Mouse (Mus musculus): ENCODE data around the gene Gtdc1. TPM values are rescaled to one million over a fixed set of nuclear protein-coding genes. Genes with fewer than 3 reads are reported as not detected.

The Gtdc1 gene
- total and polyA plus RNA-seq, 3 experiments, result 1.0 to 12.5 (median 12.0) TPM

DNA sequence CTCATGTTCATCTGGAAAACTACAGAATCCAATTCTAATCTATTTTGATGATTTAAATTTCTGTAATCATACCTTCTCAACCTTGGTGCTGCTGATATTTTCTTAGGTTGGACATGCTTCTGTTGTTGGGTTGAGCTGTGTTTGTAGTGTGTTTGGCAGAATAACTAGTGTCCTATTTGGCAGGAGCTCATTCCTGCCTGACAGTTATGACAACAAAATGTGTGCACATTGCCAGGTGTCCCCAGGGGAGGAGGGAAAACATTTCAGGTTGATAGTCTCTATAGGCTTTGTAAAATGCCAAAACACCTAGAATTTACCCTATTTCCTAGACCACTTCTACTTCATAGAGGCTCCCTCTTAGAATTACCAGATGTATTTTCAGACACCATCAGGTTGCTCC is 343.4 kb downstream of the Gtdc1 start:
- no peak for DNase-seq

DNA sequence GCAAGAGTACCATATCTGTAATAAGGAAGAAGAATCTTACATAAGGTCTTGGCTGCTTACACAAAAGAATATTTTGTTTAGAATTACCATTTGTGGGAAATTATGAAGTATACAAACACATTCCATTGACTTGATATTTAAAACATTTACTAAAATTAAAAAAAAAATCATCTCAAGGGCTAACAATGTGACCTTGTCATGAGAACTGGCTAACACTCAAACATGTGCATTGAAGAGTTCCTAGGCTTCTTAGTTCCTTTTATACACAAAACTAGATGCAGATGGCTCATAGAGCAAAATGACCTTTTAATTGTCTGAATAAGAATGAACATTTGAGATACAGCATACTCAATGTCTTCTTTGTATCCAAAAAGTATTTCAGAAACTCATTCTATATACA is 344.0 kb downstream of the Gtdc1 start:
- no peak for DNase-seq

DNA sequence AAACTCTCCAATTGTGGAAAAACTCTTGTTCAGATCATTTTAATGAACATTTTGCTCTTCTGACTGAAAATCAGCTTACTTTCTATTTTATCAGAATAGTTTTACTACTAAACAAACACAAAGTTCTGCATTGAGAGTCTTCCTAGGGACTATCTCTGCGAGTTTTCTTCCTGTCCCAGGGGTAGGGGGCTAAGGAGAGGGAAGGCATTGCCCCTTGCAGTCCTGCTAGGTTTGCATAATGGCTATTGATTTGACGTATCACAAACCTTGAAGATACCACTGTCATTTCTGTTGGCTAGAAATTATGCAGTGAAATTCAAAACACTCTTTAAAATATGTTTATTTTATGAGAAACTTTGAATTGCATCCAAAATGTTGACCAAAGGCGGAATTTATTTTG is 355.6 kb downstream of the Gtdc1 start:
- no peak for DNase-seq

DNA sequence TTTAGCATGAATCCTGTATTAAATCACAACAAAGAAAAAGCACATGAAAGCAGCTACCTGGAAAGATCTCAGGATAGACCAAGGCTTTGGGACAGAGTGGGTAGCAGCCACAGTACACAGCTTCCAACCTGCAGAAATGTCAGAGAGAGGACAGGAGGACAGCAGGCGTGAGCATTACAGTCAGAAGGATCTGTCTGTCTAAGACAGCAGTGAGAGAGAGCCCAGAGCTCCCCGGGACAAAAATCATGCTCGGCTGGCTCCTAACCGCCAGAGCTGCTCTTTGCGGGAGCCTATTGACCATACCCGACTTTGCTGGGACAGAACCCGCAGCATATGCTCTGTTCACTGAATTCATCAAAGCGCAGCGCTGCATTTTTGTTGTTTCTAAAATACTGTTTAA is 356.3 kb downstream of the Gtdc1 start:
- no peak for DNase-seq

DNA sequence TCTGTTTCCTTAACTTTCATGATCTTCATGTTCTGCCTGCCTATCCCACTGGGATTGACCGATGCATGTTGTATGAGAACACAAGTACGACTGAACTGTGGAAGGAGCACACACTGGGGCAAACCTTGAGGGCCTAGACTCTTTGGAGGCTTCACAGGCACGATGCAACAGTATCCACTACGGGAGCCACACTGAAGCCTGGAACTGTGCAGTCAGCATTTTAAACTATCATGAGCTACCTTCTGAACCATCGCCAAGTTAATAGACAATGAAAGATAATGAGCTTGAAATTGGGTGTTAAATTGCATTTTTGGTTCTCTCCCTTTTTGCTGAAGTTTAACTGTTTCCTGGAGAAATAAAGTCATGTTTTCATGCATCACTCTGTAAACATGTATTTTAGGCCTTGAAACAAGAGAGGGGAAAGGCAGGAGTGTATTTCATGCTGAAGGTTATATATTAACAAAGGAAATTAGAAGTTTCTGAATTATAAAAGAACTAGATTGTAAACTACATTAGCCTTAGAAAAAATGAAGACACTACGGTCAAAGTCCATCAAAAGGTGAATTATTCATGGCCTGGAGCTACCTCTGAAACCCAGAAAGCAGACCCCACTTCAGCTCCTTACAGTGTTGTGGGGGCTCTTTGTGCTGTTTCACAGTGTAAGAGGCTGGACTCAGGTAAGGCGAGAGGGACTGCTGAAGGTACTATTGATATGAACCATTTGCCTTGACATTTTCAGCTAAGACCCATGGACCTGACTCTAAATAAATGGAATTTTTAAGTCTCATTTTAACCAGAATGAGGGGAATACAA is 358.1 kb downstream of the Gtdc1 start:
- DNase-seq, result no peak

DNA sequence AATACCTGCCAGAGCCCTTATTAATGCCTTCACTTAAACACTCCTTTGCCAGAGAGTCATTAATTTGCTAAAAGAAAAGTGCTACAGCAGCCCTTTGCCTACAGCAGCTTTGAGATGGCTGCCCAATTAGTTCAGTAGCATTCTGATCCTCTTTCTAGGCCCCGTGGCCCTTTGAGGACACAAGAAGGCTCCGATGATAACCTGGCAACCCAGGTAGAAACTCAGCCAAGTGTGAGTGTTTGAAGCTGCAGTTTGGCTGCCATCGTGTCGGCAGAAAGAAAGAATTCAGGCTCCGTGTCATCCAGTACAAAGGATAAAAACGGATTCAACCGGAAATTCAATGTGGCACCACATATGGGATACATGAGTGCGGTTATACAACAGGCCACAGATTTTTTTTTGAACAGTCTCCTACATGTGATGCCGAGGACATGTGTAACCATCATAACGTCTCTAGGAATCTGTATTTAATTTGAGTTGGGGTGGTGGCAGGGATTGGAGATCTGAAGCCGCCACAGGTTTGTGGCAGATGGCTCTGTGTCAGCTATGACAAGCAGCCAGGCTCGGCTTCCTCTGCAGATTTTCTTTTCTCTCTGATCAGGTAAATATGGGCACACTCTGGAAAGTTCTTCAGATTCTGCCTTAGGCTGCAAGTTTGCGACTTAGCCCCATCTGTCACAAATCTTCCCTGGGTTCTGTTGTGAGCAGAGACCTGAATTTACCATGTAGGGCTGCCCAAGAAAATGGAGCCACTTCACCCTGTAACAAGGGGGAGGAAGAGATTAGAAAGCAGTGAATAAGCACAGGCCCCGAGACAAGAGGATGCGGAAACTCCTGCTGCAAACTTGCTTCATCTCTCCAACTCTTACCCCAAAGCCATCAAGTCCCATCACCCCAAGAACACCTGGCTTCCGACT is 362.4 kb downstream of the Gtdc1 start:
- no peak for DNase-seq

DNA sequence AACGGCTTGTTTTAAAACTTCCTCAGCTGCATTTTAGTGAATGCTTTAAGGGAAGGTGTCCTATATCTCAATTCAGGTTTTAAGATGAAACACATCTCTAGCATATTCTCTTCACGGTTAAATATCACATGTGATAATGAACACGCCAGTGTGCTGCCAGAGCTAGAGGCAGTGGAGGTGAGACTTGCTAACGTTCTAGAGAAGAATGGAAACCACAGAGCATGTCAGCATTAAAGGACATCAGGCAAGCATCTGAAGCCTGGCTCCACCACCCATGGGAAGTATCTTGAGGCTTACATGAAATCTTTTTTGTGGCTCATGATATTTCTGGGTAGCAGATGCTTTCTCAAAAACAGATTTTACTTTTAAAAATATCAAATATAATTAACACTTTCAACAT is 365.7 kb downstream of the Gtdc1 start:
- no peak for DNase-seq

DNA sequence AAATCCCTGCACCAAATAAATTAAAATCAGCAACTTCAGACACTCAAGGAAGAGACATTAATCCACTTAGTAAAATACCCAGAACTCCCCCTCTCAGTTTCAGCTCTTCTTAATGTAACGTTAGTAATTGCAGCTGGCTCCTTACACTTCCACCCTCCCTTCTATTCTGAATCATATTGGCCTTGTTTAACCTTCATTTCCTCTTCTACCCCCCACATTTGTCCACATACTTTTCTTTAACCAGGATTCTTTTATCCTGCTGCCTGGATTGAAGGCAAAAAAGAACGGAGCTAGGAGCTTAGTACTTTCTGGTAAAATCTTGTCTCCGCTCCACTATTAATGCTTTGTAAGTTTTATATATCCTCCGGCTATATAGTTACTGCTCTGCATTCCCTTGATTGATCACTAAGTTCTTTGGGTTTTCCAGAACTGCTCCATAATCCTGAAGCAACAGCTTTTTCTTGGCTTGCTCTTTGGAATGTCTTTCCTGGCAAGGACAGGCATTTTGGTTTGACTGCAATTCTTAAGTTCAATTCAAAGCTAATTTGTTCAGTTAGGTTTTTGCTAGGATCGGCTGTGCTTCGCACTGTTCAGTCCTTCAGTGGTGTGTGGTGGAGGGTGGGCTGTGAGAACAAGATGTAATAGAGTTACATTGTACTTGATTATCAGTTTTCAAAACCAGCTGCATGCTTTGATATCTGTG is 368.1 kb downstream of the Gtdc1 start:
- DNase-seq, result no peak

DNA sequence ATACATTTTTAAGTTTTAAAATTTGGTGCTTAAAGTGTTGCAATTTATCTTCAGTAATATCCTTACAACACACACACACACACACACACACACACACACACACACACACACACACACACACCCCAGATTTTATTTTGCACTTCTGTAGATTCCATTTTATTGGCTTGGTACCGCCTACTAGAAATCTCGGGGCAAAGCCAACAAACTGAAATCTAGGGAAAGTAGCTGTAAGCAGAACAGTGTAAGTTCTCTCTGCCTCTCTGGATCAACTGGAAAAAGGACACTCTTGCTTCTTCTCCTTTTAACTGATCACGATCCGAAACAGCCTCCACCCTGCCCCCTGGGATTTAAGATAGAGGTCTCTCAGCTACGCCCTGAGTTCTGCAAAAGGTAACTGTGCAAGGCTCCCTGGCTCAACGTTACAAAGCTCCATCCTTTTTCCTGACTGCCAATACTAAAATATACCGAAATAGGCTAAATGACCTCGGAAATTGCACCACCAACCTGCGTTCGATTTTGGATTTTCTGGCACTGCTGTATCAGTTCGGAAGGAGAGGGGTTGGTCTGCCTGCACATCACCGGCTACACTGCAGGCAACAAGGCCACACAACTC is 369.7 kb downstream of the Gtdc1 start:
- DNase-seq, result peak; percentile 23

DNA sequence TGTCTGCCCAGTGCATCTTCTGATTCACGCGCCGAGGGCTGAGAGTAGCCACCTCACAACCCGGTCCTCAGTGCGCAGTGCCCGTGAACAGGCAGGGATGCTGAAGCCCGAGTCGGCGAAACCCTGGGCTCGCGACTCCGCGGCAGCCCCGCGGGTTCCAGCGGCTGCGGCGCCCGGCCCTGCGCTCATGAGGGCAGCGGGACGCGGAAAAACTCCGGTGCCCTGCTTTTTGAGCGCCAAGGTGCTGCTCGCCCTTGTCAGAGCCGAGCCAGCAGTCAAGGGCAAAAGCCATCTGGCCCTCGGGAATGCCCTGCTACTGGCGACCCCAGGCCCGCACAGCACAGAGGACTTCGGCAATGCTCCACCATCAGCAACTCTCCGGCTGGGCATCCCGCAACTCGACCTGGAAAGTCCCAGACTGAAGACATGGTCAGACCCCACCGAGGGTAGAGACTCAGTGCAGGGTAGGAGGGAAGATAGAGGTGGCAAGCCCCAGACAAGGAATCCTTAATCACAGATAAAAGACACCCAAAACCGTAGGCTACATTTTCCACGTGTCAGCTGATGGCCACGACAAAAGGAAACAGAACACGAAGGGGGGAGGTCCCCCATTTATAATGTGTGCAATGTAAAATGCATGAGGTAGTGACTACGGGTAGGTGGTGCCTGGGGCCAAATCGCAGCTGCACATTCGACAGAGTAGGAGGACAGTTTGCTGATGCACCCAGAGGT is 370.4 kb downstream of the Gtdc1 start:
- peak; percentile 59 for DNase-seq

DNA sequence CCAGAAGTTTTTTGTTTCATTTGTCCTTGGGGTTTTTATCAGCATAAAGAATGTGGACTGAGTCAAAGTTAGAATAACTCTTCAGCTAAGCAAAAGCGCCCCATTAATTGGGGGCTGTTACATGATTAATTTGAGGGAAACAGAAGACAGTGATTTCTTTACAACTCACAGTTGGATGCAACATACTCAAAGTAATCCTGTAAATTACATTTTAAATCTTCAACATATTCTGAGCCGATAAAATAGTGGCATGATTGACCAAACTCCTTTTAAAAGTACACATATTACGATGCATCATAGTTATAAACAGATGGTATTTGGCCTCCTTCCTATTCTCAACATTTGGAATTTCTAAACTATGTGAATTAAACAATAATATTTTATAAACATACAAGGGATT is 372.7 kb downstream of the Gtdc1 start:
- no peak for DNase-seq

DNA sequence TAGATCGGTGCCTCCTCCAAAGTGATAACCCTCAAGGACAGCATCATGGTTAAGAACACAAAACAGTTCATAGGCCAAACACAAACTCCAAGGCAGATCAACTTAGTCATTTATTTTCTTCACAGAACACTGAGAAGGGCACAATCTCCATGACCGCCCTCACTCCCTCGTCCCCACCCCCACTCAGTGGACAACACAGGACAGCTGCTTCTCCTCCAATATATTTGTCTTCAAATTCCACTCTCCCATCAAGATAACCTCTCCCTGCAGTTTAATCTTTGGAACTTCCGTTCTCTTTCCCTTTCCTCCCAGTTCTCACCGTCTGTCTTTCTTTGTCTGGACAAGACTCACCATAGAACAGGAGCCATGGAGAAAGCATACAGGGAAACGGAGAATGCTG is 378.1 kb downstream of the Gtdc1 start:
- DNase-seq, result peak; percentile 8

DNA sequence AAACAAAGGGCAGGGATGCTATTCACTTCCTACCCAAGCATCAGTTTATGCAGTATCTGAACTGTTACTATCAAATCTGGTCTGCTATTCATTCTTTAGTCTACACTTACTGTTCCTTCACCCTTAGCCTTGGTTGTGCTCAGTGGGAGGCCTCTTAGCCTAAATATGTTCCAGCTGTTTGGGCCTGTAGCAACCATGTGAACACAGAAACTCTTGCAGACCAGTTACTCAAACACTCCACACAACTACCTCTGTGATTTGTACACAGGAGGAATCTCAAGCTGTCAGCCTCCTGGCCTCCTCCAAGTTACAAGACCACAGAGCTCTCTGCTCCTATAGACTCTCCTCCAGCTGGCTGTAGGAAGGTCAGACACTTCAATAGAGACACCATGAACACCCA is 384.7 kb downstream of the Gtdc1 start:
- no peak for DNase-seq

DNA sequence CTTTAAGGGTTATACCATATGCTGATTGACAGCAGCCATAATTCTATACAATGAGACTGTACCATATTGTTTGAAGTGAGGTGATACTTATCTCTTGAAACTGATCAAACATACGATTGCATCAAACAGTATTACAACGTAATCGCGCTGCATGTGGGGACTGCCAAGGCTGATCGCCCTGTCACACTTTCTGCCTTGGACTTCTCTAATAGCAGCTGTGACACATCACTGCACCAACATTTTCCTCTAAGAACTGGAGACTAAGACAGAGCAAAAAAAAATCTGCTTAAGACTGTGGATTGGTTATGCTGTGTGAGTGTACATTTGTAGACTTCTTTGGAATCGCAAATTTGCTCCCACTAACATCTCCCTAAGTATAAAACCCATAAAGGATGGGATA is 385.7 kb downstream of the Gtdc1 start:
- DNase-seq, result no peak

DNA sequence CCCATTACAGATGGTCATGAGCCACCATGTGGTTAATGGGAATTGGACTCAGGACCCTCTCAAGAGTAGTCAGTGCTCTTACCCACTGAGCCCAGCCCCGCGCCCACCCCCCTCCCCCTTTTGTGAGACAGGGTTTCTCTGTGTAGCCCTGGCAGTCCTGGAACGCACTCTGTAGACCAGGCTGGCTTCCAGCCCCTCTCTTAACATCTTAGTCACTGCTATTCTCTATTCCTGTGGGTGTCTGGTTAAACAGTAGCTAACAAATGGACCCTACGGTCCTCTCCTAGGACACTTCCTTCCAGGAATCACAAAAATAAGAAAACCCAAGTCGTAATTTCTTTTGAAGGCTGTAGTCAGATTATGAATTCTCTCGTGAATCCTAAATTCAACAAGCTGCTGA is 386.6 kb downstream of the Gtdc1 start:
- DNase-seq, result no peak

DNA sequence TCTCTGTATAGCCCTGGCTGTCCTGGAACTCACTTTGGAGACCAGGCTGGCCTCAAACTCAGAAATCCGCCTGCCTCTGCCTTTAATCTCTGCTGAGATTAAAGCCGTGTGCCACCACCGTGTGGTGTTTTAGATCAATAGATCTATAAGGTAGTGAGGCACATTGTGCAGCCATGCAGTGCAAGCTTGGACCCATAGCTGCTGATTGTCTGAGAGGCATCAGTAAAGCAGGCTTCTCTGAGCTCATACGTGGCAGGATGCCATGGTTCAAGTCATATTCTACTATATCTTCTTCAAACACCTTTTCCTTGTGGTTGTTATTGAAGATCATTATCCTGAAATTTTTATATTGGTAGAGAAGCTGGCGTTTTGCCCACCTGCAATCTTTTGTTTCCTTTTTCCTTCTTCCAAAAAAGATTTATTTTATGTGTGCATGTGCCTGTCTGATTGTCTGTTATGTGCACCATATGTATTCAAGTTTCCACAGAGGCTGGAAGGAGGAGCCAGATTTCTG is 388.3 kb downstream of the Gtdc1 start:
- DNase-seq, result no peak

DNA sequence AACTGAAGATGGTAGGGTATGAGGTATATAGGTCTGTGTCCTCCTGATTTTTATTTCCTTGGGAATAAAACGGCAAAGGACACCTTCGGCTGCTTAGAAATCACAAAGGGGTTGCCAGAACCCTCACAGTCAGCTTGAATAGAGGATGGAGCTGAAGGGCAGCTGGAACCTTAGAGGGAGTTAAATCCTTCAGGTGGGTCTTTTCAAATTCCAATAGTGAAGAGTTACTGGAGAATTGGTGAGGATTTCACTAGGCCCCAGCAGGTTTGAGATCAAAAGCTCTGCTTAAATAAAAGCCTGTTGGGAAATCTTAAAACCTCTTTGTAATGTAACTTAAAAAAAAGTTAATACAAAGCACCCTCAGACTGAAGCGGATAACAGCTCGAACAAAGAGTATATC is 389.3 kb downstream of the Gtdc1 start:
- DNase-seq, result no peak

DNA sequence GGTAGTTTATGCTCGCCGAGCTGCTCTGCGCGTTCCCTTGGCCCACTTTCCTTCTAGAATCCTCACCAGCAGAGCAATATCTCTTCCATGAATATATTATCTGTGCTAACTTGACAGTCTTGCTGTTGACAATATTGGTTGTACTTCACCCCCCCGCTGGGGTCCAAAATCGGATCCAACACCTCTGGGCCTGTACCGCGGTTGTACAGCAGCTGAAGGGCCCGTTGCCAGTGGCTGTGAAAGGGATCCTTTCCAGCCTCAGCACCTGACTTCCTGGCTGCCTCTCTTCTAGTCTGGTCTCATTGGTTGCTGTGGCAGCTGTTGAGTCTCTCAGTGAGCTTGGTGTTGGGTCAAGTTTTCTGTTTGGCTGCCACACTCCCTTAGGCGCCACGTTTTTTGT is 391.7 kb downstream of the Gtdc1 start:
- no peak for DNase-seq

DNA sequence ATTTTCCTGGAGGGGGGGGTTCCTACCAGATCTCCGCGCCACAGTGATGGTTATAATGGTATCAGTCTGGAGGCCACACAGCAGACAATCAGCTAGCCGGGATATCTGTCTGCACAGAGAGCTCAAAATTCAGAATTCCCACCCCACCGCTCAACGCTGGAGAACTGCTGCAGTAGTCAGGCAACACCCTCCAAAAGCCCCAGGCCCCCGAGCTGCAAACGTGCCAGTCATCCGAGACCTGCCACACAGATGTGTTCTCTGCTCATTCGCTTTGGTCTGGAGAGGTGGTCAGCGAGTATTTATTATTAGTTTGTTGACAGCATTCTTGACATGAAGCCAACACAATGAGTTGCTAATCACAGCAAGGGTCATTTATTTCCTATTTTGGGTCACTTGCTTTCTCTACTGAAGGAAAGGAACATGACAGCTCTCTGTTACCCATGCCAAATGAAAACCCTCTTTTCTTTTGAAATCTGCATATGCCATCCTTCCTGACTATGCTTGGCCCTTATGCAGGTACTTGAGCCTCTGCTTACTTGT is 392.3 kb downstream of the Gtdc1 start:
- no peak for DNase-seq

DNA sequence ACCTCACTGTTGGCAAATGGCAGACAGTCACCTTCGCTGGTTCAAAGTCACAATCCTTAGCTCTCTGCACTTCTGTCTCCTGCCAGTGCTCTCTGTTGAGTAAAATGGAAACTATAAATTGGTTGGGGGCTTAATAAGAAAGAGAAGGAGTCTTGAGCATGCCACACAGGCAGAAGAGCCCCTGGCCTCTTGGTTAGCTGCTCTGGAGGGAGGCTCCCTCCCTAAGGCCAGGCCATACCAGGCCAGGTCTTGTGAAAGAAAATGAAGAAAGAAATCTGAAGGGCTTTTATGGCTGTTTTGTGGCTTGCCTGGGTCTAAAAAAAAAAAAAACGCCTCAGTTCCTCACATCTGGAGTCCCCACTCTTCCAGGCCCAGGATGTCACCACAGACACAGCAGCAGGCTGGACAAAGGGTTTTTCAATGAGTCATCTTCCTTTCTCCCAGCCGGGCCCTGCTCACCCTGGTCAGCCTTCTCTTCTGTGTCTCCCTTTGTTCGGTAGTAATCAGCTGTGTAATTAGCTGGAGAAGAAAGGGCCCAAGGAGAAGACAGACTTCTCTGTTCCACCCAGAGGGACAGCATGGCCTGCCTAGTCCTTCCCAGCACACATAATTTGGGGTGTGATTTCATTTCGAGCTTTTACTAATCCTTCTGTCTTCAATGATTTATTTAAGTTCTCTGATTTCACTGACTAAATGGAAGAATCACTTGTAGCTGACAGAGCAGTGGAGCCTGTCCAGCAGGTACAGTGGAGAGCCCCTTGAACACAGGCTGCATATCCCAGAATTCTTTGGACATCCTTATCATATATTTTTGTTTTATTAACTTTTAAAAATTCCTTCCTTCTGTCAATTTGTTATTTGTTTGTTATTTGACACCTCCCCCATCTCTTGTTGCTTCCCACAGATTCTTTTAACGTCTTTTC is 401.1 kb downstream of the Gtdc1 start:
- DNase-seq, result peak; percentile 56

All from adrenal gland, adult 2 months (tissue).